Mouse (Mus musculus) heart, adult 2 months (tissue): ENCODE data around the gene Ghsr. TPM values are rescaled to one million over a fixed set of nuclear protein-coding genes. Genes with fewer than 3 reads are reported as not detected.
"Not testable (repeated sequence)": the region's sequence is repeated elsewhere in the genome, so short reads cannot be mapped to it uniquely, and the experiment has no call there.

Experiments
- DNase-seq, 2 experiments: peaks; one replicate each; pipeline ENCODE4 v3.0.0; 2021
- H3K27ac ChIP-seq: fragments of 200-600 bp; 2 replicates; pipeline ENCODE4 v1.8.1; 2022
- H3K27me3 ChIP-seq: fragments of 200-500 bp; 2 replicates; pipeline ENCODE4 v1.6.1; 2012; ENCODE audit warnings: mild to moderate bottlenecking, low read length, inconsistent platforms, mixed read lengths; ENCODE audit not compliant: control insufficient read depth, insufficient read depth
- H3K36me3 ChIP-seq: fragments of 200-500 bp; 2 replicates; pipeline ENCODE4 v1.6.1; 2012; ENCODE audit warnings: low read length, inconsistent platforms; ENCODE audit not compliant: control insufficient read depth, insufficient read depth
- H3K4me1 ChIP-seq: fragments of 200-500 bp; 2 replicates; pipeline ENCODE4 v1.6.1; 2011; ENCODE audit warnings: low read length; ENCODE audit not compliant: control insufficient read depth, insufficient read depth
- H3K4me3 ChIP-seq: fragments of 200-600 bp; 2 replicates; pipeline ENCODE4 v1.8.1; 2022
- H3K79me2 ChIP-seq: fragments of 200-500 bp; replicated peaks from 2 replicates; pipeline ENCODE4 v1.6.1; 2012; ENCODE audit warnings: mild to moderate bottlenecking, inconsistent platforms, low read length, moderate library complexity, mixed read lengths; ENCODE audit not compliant: control insufficient read depth, insufficient read depth
- H3K9ac ChIP-seq: fragments of 200-500 bp; 2 replicates; pipeline ENCODE4 v1.6.1; 2012; ENCODE audit warnings: low read depth, mild to moderate bottlenecking, control low read depth, inconsistent platforms, low read length, mixed read lengths
- CTCF ChIP-seq: fragments of 200-600 bp; IDR thresholded peaks from 2 replicates; pipeline ENCODE4 v1.8.1; 2022; ENCODE audit warnings: antibody characterized with exemption, mild to moderate bottlenecking, moderate library complexity
- EP300 ChIP-seq: fragments of 200-500 bp; IDR thresholded peaks from 2 replicates; pipeline ENCODE4 v1.6.1; 2011; ENCODE audit warnings: low read depth, low read length, control low read depth; ENCODE audit not compliant: insufficient read depth
- POLR2A ChIP-seq: fragments of 200-500 bp; IDR thresholded peaks from 2 replicates; pipeline ENCODE4 v1.6.1; 2011; ENCODE audit warnings: mild to moderate bottlenecking, low read depth, low read length, control low read depth; ENCODE audit not compliant: insufficient read depth
- WGBS: fragments of 180-500 bp; shearing (Covaris S2); methylation state at CpG from one replicate; pipeline ENCODE4 v1.1.7; 2018; 5-methylcytosine and 5-hydroxymethylcytosine counted together
- intact Hi-C: fragments of 180-260 bp; cut with DNase I; formaldehyde crosslinking; loops from one replicate; pipeline ENCODE4 v1.15.1; 2025
- polyA plus RNA-seq: library from polyadenylated mRNA; depleted of rRNA; stranded (reverse); fragments of >200 nt; gene quantifications from 2 replicates; pipeline ENCODE4 v1.2.3, GENCODE M21; 2012
- total RNA-seq, 2 experiments: library from RNA; stranded (reverse); gene quantifications; 2 replicates each; pipeline ENCODE4 v1.2.3; 2021

Ghsr gene
- total and polyA plus RNA-seq, 3 experiments: not detected

GRCm38 (mm10) chr3:27377935-27378334 is 6.8 kb downstream of the Ghsr start:
- Histone ChIP-seq H3K9ac (no peak overlapping the region), H3K36me3 (no peaks in the 10 kb centered on the region), H3K4me3 (no peak overlapping the region), H3K27me3 (no peaks in the 10 kb centered on the region), H3K4me1 (no peaks in the 10 kb centered on the region), H3K79me2 (no peaks in the 10 kb centered on the region), H3K27ac (no peak overlapping the region)
- 54% methylated on average over 4 of the region's 4 CpGs for WGBS
- intact Hi-C loops: no loop called here
- TF ChIP-seq POLR2A (no peak), CTCF (no peak), EP300 (no peak)
- no peak for DNase-seq

- H3K4me1 ChIP-seq: no peaks in the 10 kb centered on the region
- H3K36me3 ChIP-seq: no peaks in the 10 kb centered on the region
- no peak for DNase-seq
- no peak overlapping the region for H3K9ac ChIP-seq
- TF ChIP-seq POLR2A (no peak), CTCF (peak; percentile 44), EP300 (no peak)
- H3K27me3 ChIP-seq: no peaks in the 10 kb centered on the region
- no peak overlapping the region for H3K27ac ChIP-seq
- no peak overlapping the region for H3K4me3 ChIP-seq
- intact Hi-C loops: no loop called here
- WGBS: 47% methylated on average over 3 of the region's 3 CpGs
- no peaks in the 10 kb centered on the region for H3K79me2 ChIP-seq
Observed at GRCm38 (mm10) chr3:27384836-27385235, 13.7 kb downstream of the Ghsr start.

- H3K9ac ChIP-seq: no peak overlapping the region
- DNase-seq: no peak
- no peaks in the 10 kb centered on the region for H3K27me3 ChIP-seq
- no peak overlapping the region for H3K4me3 ChIP-seq
- WGBS: 41% methylated on average over 1 of the region's 1 CpGs
- H3K4me1 ChIP-seq: no peaks in the 10 kb centered on the region
- TF ChIP-seq EP300 (no peak), POLR2A (no peak), CTCF (no peak)
- H3K79me2 ChIP-seq: no peaks in the 10 kb centered on the region
- intact Hi-C loops: no loop called here
- H3K27ac ChIP-seq: no peak overlapping the region
- H3K36me3 ChIP-seq: no peaks in the 10 kb centered on the region
Observed at GRCm38 (mm10) chr3:27389923-27390322, 18.8 kb downstream of the Ghsr start.

DNA sequence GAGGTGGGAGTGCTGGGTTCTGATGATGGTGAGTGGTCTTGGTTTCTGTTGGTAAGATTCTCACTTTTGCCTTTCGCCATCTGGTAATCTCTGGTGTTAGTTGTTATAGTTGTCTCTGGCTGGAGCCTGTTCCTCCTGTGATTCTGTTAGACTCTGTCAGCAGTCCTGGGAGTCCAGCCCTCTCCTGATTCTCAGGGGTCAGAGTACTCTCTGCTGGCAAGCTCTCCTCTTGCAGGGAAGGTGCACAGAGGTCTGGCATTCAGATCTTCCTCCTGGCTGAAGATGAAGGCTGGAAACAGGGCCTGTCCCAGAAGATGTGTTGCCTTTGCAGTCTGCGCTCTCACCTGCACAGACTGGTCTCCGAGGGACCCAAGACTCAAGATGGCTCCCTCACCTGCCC is 29.8 kb downstream of the Ghsr start:
- H3K27me3 ChIP-seq, intact Hi-C loops, H3K27ac ChIP-seq, H3K9ac ChIP-seq, DNase-seq, H3K4me1 ChIP-seq, H3K36me3 ChIP-seq, H3K79me2 ChIP-seq, H3K4me3 ChIP-seq: not testable (repeated sequence)
- WGBS: 98% methylated on average over 3 of the region's 3 CpGs

GRCm38 (mm10) chr3:27406440-27406839 is 35.3 kb downstream of the Ghsr start:
- WGBS: 85% methylated on average over 3 of the region's 3 CpGs
- Histone ChIP-seq H3K4me1 (no peaks in the 10 kb centered on the region), H3K27ac (no peak overlapping the region), H3K36me3 (no peaks in the 10 kb centered on the region), H3K79me2 (no peaks in the 10 kb centered on the region), H3K4me3 (no peak overlapping the region), H3K9ac (no peak overlapping the region), H3K27me3 (no peaks in the 10 kb centered on the region)
- DNase-seq: no peak
- TF ChIP-seq CTCF (no peak), POLR2A (no peak), EP300 (no peak)
- intact Hi-C loops: no loop called here

- Histone ChIP-seq H3K79me2 (no peaks in the 10 kb centered on the region), H3K9ac (no peak overlapping the region), H3K27me3 (no peaks in the 10 kb centered on the region), H3K4me3 (no peak overlapping the region), H3K4me1 (no peaks in the 10 kb centered on the region), H3K27ac (no peak overlapping the region), H3K36me3 (no peaks in the 10 kb centered on the region)
- intact Hi-C loops: no loop called here
- TF ChIP-seq CTCF (no peak), EP300 (no peak), POLR2A (no peak)
- 16% methylated on average over 2 of the region's 2 CpGs for WGBS
- DNase-seq: no peak
Observed at GRCm38 (mm10) chr3:27408564-27408963, 37.4 kb downstream of the Ghsr start.
